Mouse (Mus musculus): ENCODE measurements around the gene Ssbp3. TPM values are rescaled to one million over a fixed set of nuclear protein-coding genes. Genes with fewer than 3 reads are reported as not detected.

Gene Ssbp3
- polyA plus RNA-seq, 1 experiment, result 27.8 TPM

DNA sequence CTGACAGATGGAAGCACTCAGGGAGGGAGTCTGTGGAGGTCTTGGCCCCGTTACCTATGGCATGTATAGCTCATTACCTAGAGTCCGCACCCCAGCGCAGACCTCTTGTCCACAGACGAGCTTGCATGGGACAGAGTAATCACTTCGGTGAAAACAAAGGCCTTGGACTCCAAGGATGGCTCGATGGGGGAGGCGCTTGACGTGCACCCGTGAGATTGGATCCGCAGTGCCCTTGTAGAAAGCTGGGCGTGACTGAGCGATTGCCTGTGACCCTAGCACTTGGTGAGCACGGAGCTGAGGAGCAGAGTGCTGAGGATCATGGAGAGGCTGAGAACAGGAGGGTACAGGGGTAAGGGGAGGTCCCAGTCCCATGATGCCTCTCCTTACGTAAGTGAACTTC is 181.2 kb downstream of the Ssbp3 start:
- H3K4me3 ChIP-seq (ENCODE audit: extremely low read depth, insufficient read depth, insufficient read length), result no peak overlapping the region
- no peaks in the 10 kb centered on the region for H3K27me3 ChIP-seq (ENCODE audit: control insufficient read depth, insufficient read depth, low read length)
- H3K27ac ChIP-seq (ENCODE audit: insufficient read depth, low read length), result no peak overlapping the region
- 92% methylated on average over 14 of the region's 14 CpGs for WGBS
- no peak for DNase-seq (ENCODE audit: low read depth in 1 of 2, low spot score in 2 of 2)
- TF ChIP-seq POLR2A (IDR thresholded peaks at IDR 0.05; ENCODE audit: low read depth, low read length), result no peak
- no peak for TF ChIP-seq CTCF (IDR thresholded peaks at IDR 0.05; ENCODE audit: extremely low read depth, insufficient read depth, insufficient read length, insufficient replicate concordance)
- H3K36me3 ChIP-seq (ENCODE audit: control insufficient read depth, insufficient read depth, low read length), result no peaks in the 10 kb centered on the region
- no peaks in the 10 kb centered on the region for H3K4me1 ChIP-seq (ENCODE audit: control insufficient read depth, insufficient read depth, insufficient read length)

DNA sequence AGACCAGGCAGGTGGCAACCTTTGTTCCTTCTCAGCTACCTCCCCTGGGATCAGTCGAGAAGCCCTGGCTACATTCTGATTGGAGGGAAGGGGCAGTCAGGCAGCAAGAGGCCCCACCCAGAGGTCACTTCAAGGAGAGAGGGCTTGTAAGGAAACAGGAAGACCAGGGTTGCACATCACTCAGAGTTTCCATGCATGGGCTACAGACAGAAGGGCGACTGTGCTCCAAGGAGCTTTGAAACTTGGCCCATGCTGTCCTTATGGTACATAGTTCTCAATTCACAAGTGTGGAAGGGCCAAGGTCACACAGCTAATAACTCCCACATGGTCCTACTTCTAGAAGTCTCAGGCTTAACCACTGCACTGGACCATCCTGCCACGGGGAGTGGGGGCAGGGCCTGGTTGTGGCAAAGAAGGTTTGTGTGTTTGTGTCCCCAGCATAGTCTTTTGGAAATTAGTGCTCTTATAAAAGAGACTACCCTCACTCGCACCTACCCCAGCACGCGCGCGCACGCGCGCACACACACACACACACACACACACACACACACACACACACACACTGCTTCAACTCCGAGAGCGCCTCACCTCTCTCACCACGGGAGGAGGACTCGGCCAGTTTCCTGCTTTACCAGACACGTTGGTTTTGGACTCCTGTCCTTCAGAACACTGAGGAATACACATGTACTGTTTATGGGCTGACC is 184.1 kb downstream of the Ssbp3 start:
- no peaks in the 10 kb centered on the region for H3K36me3 ChIP-seq (ENCODE audit: control insufficient read depth, insufficient read depth, low read length)
- no peaks in the 10 kb centered on the region for H3K27me3 ChIP-seq (ENCODE audit: control insufficient read depth, insufficient read depth, low read length)
- DNase-seq (ENCODE audit: low read depth in 1 of 2, low spot score in 2 of 2), result no peak
- TF ChIP-seq POLR2A (IDR thresholded peaks at IDR 0.05; ENCODE audit: low read depth, low read length) (no peak), CTCF (IDR thresholded peaks at IDR 0.05; ENCODE audit: extremely low read depth, insufficient read depth, insufficient read length, insufficient replicate concordance) (no peak)
- no peak overlapping the region for H3K4me3 ChIP-seq (ENCODE audit: extremely low read depth, insufficient read depth, insufficient read length)
- H3K27ac ChIP-seq (ENCODE audit: insufficient read depth, low read length), result no peak overlapping the region
- WGBS, result 67% methylated on average over 16 of the region's 16 CpGs
- no peaks in the 10 kb centered on the region for H3K4me1 ChIP-seq (ENCODE audit: control insufficient read depth, insufficient read depth, insufficient read length)

DNA sequence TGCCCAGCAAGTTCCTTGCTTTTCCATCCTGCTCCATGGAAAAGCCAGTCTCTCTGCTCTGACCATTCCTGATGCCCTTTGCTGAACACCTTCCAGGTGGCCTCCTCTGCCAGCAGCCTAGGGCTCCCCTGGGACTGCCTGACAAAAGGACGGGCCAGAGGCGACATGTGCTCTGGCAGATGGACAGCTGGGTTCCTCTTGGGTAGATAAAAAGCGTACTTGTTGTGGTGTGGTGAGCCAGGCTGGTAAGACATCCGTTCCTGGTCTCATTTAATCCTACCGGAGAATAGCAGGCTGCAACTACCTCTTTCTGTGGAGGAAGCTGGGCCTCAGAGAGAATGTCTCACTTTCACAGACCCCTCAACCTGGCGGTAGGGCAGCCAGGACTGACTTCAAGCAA is 185.5 kb downstream of the Ssbp3 start:
- Histone ChIP-seq H3K36me3 (ENCODE audit: control insufficient read depth, insufficient read depth, low read length) (no peaks in the 10 kb centered on the region), H3K27me3 (ENCODE audit: control insufficient read depth, insufficient read depth, low read length) (no peaks in the 10 kb centered on the region), H3K4me1 (ENCODE audit: control insufficient read depth, insufficient read depth, insufficient read length) (no peaks in the 10 kb centered on the region), H3K4me3 (ENCODE audit: extremely low read depth, insufficient read depth, insufficient read length) (no peak overlapping the region), H3K27ac (ENCODE audit: insufficient read depth, low read length) (no peak overlapping the region)
- no peak for DNase-seq (ENCODE audit: low read depth in 1 of 2, low spot score in 2 of 2)
- TF ChIP-seq CTCF (IDR thresholded peaks at IDR 0.05; ENCODE audit: extremely low read depth, insufficient read depth, insufficient read length, insufficient replicate concordance) (no peak), POLR2A (IDR thresholded peaks at IDR 0.05; ENCODE audit: low read depth, low read length) (no peak)
- 18% methylated on average over 6 of the region's 6 CpGs for WGBS

DNA sequence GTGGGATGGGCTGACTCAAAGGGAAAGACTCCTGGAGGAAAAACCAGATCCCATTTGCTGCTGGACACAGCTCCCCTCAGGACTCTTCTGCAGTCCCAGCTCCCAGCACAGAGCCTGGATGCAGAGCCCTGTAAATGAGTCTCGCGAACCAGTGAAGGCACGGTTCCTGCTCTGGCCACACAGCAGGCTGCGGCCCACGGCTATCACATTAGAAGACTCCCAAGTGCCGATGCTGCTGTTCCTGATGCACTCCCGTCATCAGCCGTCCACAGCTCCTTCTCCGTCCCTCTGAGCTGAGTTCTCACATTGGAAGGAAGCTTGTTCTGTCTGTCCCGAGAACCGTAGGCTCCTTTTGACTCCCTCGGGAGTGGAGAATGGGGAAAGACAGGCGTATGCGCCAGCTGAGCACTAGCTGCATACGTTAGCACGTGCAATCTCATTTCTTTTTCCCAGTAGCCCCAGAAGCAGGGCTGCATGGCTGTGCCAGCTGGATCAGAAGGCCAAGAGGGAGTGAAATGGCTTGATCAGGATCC is 186.4 kb downstream of the Ssbp3 start, which contains the start of gene Cdcp2:
Cdcp2 (plus strand) TSS at position 51 of the 533 bp plus-strand sequence.
- H3K4me1 ChIP-seq (ENCODE audit: control insufficient read depth, insufficient read depth, insufficient read length), result no peaks in the 10 kb centered on the region
- no peaks in the 10 kb centered on the region for H3K36me3 ChIP-seq (ENCODE audit: control insufficient read depth, insufficient read depth, low read length)
- no peaks in the 10 kb centered on the region for H3K27me3 ChIP-seq (ENCODE audit: control insufficient read depth, insufficient read depth, low read length)
- no peak within 1 kb of the TSS for H3K27ac ChIP-seq (ENCODE audit: insufficient read depth, low read length)
- DNase-seq (ENCODE audit: low read depth in 1 of 2, low spot score in 2 of 2), result no peak
- H3K4me3 ChIP-seq (ENCODE audit: extremely low read depth, insufficient read depth, insufficient read length), result no peak within 1 kb of the TSS
- no peak for TF ChIP-seq POLR2A (IDR thresholded peaks at IDR 0.05; ENCODE audit: low read depth, low read length)
- no peak for TF ChIP-seq CTCF (IDR thresholded peaks at IDR 0.05; ENCODE audit: extremely low read depth, insufficient read depth, insufficient read length, insufficient replicate concordance)
- 86% methylated on average over 16 of the region's 16 CpGs for WGBS

DNA sequence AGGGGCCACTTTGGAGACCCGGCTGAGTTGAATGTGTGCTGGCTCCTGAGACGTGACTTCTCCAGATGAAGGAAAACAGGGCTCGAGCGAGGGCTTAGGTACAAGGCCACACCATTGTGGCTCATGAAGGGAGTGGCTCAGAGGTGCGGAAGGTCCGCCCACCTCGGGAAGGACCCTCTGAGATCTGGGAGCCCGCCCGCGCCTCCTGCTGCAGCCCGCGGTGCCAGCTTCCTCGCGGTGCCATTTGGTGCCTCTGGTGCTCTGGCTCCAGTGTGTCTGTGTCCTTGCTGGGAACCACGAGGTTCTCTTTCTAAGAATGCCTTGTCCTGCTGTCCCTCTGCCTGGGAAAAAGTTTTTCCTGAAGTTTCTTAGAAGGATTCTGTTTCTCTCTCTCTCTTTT is 187.4 kb downstream of the Ssbp3 start:
- Histone ChIP-seq H3K27ac (ENCODE audit: insufficient read depth, low read length) (no peak overlapping the region), H3K4me1 (ENCODE audit: control insufficient read depth, insufficient read depth, insufficient read length) (no peaks in the 10 kb centered on the region), H3K27me3 (ENCODE audit: control insufficient read depth, insufficient read depth, low read length) (no peaks in the 10 kb centered on the region), H3K36me3 (ENCODE audit: control insufficient read depth, insufficient read depth, low read length) (no peaks in the 10 kb centered on the region), H3K4me3 (ENCODE audit: extremely low read depth, insufficient read depth, insufficient read length) (no peak overlapping the region)
- no peak for TF ChIP-seq POLR2A (IDR thresholded peaks at IDR 0.05; ENCODE audit: low read depth, low read length)
- TF ChIP-seq CTCF (IDR thresholded peaks at IDR 0.05; ENCODE audit: extremely low read depth, insufficient read depth, insufficient read length, insufficient replicate concordance), result no peak
- DNase-seq (ENCODE audit: low read depth in 1 of 2, low spot score in 2 of 2), result no peak
- WGBS, result 69% methylated on average over 15 of the region's 15 CpGs

DNA sequence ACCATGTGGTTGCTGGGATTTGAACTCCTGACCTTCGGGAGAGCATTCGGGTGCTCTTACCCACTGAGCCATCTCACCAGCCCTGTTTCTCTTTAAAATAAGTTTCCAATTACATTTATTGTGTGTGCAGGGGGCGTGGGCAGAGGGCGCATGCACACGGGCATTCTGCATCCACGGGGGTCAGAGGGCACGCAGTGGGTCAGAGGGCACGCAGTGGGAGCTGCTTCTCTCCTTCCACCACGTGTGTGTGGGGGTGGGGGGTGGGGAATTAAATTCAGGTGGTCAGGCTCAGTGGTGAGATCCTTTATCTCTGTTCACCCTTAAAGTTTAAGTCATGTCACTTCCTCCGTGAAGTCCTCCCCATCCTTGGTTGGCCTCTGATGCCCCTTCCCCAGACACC is 187.9 kb downstream of the Ssbp3 start:
- WGBS, result 87% methylated on average over 10 of the region's 10 CpGs
- Histone ChIP-seq H3K27ac (ENCODE audit: insufficient read depth, low read length) (no peak overlapping the region), H3K27me3 (ENCODE audit: control insufficient read depth, insufficient read depth, low read length) (no peaks in the 10 kb centered on the region), H3K4me1 (ENCODE audit: control insufficient read depth, insufficient read depth, insufficient read length) (no peaks in the 10 kb centered on the region), H3K4me3 (ENCODE audit: extremely low read depth, insufficient read depth, insufficient read length) (no peak overlapping the region), H3K36me3 (ENCODE audit: control insufficient read depth, insufficient read depth, low read length) (no peaks in the 10 kb centered on the region)
- DNase-seq (ENCODE audit: low read depth in 1 of 2, low spot score in 2 of 2), result no peak
- TF ChIP-seq POLR2A (IDR thresholded peaks at IDR 0.05; ENCODE audit: low read depth, low read length) (no peak), CTCF (IDR thresholded peaks at IDR 0.05; ENCODE audit: extremely low read depth, insufficient read depth, insufficient read length, insufficient replicate concordance) (no peak)

All from spleen, adult 2 months (tissue).